Mouse (Mus musculus): ENCODE measurements at regions not wholly inside any gene's neighbourhood (a gene's known extent, or its start where the extent isn't known, plus 50 kb on each side); places are given as distances from the start of the nearest gene placed in this dataset.

GRCm38 (mm10) chrX:95291676-95292075 lies 95.0 kb upstream of the Arhgef9 start:
- peak; percentile 25 for DNase-seq (ENCODE audit: low read depth, low spot score)

DNA sequence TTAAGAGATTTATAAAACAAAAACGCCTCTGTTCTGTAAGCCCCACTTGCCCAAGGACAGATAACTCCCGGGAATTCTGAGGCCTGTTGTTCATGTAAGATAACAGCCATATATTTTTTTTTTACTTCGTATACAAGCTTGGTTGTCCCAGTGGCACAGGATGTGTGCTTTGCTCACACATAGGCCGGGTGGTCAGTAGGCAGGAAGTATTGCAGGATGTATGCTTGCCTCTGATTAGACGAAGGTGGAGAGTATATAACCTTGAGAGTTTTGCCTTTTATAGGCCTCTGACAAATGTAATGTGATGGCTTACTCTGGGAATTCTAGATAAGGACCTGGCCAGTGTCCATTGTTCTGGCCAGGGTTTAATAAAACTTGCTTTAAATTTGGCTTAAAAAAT lies 85.4 kb upstream of the Arhgef9 start:
- DNase-seq (ENCODE audit: low read depth, low spot score) = no peak

DNA sequence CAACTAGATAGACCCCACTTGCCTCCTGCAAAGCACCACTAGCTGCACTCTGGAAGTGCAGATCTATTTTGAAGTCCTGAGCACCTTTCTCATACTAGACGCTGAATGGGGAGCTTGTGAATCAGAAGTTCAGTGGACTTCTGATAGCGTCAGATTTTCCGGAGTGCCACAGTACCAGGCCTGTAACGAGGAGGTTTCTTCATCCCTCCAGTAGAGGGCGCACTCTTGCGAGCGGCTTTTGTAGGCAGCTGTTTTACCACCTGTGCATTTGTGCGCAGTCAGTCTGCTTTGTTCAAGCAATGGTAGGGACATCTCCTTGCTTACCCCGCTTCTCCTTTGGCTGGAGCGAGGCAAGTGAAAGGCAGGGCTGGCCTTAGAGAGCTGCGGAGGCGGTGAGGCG lies 56.9 kb upstream of the Arhgef9 start:
- peak; percentile 9 for DNase-seq (ENCODE audit: low read depth, low spot score)
